Mouse (Mus musculus): ENCODE measurements at regions not wholly inside any gene's neighbourhood (a gene's known extent, or its start where the extent isn't known, plus 50 kb on each side); places are given as distances from the start of the nearest gene placed in this dataset.

DNA sequence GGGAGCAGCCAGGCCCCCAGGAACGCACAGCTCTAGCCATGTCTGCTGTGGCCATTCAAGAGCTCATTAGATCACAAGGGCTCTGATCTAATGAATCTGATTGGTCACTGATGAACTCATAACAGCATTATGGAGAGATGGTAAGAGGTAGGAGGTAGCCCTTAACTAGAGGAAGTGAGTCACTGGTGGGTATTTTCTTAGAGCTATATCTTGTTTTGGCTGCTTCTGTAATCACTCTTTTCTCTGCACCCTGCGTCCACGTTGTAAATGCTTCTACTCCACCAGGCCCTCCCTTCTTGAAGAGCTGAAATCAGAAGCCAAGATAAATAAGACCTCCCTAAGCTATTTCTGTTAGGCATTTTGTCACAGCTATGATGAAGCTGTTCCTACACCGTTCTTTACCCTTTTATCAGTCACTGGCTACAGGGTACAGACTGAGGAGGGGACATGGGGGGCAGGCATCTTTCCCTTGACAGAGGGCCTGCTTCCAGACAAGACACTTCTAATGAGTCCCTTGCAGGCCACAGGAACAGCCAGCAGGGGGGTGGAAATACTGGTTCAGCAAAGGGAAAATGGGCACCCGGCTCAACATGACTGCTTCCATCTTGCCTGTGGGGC is 412.1 kb downstream of the Pdcd6ip start:
- H3K27me3 ChIP-seq (replicated peaks; ENCODE audit: control insufficient read depth, insufficient read depth, low read length), result no peaks in the 10 kb centered on the region
- WGBS, result 62% methylated on average over 5 of the region's 5 CpGs
- no peak overlapping the region for H3K4me3 ChIP-seq (ENCODE audit: low read depth, low read length)
- ATAC-seq (ENCODE audit: low read depth) (no peak), DNase-seq (ENCODE audit: low spot score) (no peak)
- H3K9ac ChIP-seq (ENCODE audit: low read depth, low read length), result no peak overlapping the region
- H3K4me2 ChIP-seq (ENCODE audit: low read depth, low read length), result no peak overlapping the region
- H3K27ac ChIP-seq (replicated peaks; ENCODE audit: low read depth, low read length), result no peak overlapping the region
- no peaks in the 10 kb centered on the region for H3K4me1 ChIP-seq (ENCODE audit: control insufficient read depth, insufficient read depth, low read length)
- no peaks in the 10 kb centered on the region for H3K9me3 ChIP-seq (ENCODE audit: control insufficient read depth, low read length)
- no peaks in the 10 kb centered on the region for H3K36me3 ChIP-seq (ENCODE audit: control insufficient read depth, insufficient read depth, low read length)

DNA sequence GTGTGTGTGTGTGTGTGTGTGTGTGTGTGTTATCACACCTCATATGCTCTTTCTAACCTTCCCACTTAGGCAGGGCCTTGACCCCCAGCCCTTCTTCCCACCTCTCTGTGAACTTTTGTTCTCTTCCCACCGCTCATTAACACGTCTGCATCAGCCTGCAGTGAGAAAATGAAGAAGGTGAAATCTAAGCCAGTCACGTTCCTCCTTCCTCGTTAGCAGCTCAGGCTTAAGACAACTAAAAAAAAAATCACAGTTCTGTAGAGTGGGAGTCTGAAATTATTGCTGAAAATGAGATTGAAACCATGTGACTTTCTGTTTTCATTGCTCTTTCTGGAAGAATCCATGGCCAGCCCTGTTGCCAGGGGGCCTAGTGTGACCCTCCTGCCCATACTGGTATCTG is 420.7 kb downstream of the Pdcd6ip start:
- DNase-seq (ENCODE audit: low spot score) (no peak), ATAC-seq (ENCODE audit: low read depth) (no peak)
- no peak overlapping the region for H3K9ac ChIP-seq (ENCODE audit: low read depth, low read length)
- no peaks in the 10 kb centered on the region for H3K27me3 ChIP-seq (replicated peaks; ENCODE audit: control insufficient read depth, insufficient read depth, low read length)
- no peaks in the 10 kb centered on the region for H3K9me3 ChIP-seq (ENCODE audit: control insufficient read depth, low read length)
- no peaks in the 10 kb centered on the region for H3K36me3 ChIP-seq (ENCODE audit: control insufficient read depth, insufficient read depth, low read length)
- H3K4me3 ChIP-seq (ENCODE audit: low read depth, low read length), result no peak overlapping the region
- no peak overlapping the region for H3K27ac ChIP-seq (replicated peaks; ENCODE audit: low read depth, low read length)
- H3K4me2 ChIP-seq (ENCODE audit: low read depth, low read length), result no peak overlapping the region
- H3K4me1 ChIP-seq (ENCODE audit: control insufficient read depth, insufficient read depth, low read length), result no peaks in the 10 kb centered on the region
- WGBS, result 47% methylated on average over 4 of the region's 4 CpGs

DNA sequence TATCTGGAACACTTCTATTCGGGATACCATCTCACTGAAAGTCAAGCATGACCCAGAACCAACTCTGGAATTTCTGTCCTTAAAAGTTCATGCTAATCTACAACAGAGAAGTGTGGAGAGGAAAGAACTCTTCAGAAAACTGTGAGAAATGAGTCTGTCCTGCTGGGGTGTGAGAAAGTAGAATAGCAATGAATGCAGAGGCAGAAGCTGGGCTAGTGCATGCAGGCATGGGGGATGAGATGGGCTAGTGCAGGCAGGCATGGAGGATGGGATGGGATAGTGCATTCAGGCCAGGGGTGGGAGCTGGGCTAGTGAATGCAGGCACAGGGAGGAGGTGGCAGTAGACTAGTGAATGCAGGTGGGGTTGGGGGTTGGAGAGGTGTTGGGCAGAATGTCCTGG is 424.8 kb downstream of the Pdcd6ip start:
- Histone ChIP-seq H3K4me3 (ENCODE audit: low read depth, low read length) (no peak overlapping the region), H3K4me2 (ENCODE audit: low read depth, low read length) (no peak overlapping the region), H3K27ac (replicated peaks; ENCODE audit: low read depth, low read length) (no peak overlapping the region), H3K36me3 (ENCODE audit: control insufficient read depth, insufficient read depth, low read length) (no peaks in the 10 kb centered on the region), H3K9ac (ENCODE audit: low read depth, low read length) (no peak overlapping the region), H3K4me1 (ENCODE audit: control insufficient read depth, insufficient read depth, low read length) (no peaks in the 10 kb centered on the region), H3K27me3 (replicated peaks; ENCODE audit: control insufficient read depth, insufficient read depth, low read length) (no peaks in the 10 kb centered on the region), H3K9me3 (ENCODE audit: control insufficient read depth, low read length) (no peaks in the 10 kb centered on the region)
- no peak for ATAC-seq (ENCODE audit: low read depth)
- WGBS, result 71% methylated on average over 1 of the region's 1 CpGs
- no peak for DNase-seq (ENCODE audit: low spot score)

DNA sequence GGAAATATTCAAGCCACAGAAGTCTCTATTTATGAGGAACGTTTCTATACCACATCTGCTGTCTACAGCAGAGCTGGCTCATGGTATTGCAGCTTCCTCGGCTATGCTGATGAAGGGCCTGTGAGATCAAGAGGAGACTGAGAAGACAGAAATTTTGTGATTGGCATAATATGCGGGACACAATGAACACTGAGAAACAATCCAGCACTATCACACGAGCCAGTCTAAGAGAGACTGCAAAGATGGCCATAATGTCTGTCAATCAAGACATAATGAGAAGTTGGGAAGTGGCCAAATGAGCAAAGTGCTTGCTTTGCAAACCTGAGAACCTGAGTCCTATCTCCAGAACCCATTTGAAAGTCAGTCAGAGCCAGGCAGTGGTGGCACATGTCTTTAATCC is 437.5 kb downstream of the Pdcd6ip start:
- Histone ChIP-seq H3K9me3 (ENCODE audit: control insufficient read depth, low read length) (no peaks in the 10 kb centered on the region), H3K27me3 (replicated peaks; ENCODE audit: control insufficient read depth, insufficient read depth, low read length) (no peaks in the 10 kb centered on the region), H3K4me1 (ENCODE audit: control insufficient read depth, insufficient read depth, low read length) (no peaks in the 10 kb centered on the region), H3K4me3 (ENCODE audit: low read depth, low read length) (no peak overlapping the region), H3K36me3 (ENCODE audit: control insufficient read depth, insufficient read depth, low read length) (no peaks in the 10 kb centered on the region), H3K9ac (ENCODE audit: low read depth, low read length) (no peak overlapping the region), H3K4me2 (ENCODE audit: low read depth, low read length) (no peak overlapping the region), H3K27ac (replicated peaks; ENCODE audit: low read depth, low read length) (no peak overlapping the region)
- DNase-seq (ENCODE audit: low spot score), result no peak
- WGBS, result 77% methylated on average over 4 of the region's 4 CpGs
- ATAC-seq (ENCODE audit: low read depth), result no peak

DNA sequence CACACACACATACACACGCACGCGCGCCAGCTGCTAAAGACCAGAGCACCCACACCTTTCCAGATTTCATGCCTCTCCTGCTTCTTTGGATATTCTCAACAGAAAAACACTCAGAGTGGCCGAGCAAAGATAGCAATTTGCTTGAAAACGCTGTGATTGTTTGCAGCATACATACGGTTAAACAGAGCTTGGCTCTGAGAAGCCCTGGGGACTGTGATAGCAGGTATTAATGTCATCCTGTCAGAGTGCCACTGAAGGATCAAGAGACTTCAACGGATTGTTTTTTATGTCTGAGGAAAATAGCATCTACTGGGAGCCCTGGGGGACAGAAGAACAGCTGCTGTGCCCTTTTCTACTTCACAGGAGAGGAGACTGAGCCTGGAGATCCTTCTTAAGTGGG is 440.4 kb downstream of the Pdcd6ip start:
- Histone ChIP-seq H3K9ac (ENCODE audit: low read depth, low read length) (no peak overlapping the region), H3K27ac (replicated peaks; ENCODE audit: low read depth, low read length) (no peak overlapping the region), H3K36me3 (ENCODE audit: control insufficient read depth, insufficient read depth, low read length) (no peaks in the 10 kb centered on the region), H3K4me1 (ENCODE audit: control insufficient read depth, insufficient read depth, low read length) (no peaks in the 10 kb centered on the region), H3K4me2 (ENCODE audit: low read depth, low read length) (no peak overlapping the region), H3K27me3 (replicated peaks; ENCODE audit: control insufficient read depth, insufficient read depth, low read length) (no peaks in the 10 kb centered on the region), H3K9me3 (ENCODE audit: control insufficient read depth, low read length) (no peaks in the 10 kb centered on the region), H3K4me3 (ENCODE audit: low read depth, low read length) (no peak overlapping the region)
- DNase-seq (ENCODE audit: low spot score) (peak; percentile 9), ATAC-seq (ENCODE audit: low read depth) (no peak)
- 79% methylated on average over 8 of the region's 8 CpGs for WGBS

DNA sequence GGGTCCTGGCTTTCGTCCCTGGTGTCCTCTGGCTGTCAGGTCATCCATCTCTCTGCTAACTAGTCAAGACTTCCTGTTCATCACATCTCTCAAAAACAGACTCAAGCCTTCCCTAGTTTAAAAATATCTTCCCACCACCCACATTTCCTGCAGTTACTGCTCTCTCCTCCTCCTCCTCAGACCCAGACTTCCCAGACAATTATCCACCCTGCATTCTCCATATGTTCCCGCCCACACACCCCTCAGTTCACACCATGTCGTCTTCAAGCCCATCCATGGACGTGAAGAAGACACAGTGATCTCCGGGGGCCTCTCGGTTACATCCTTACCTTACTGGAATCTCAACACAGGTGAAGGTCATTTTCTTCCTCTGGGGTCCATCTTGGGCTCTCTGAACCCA is 444.4 kb downstream of the Pdcd6ip start:
- ATAC-seq (ENCODE audit: low read depth) (no peak), DNase-seq (ENCODE audit: low spot score) (no peak)
- Histone ChIP-seq H3K4me1 (ENCODE audit: control insufficient read depth, insufficient read depth, low read length) (no peaks in the 10 kb centered on the region), H3K9ac (ENCODE audit: low read depth, low read length) (no peak overlapping the region), H3K27me3 (replicated peaks; ENCODE audit: control insufficient read depth, insufficient read depth, low read length) (no peaks in the 10 kb centered on the region), H3K36me3 (ENCODE audit: control insufficient read depth, insufficient read depth, low read length) (no peaks in the 10 kb centered on the region), H3K4me3 (ENCODE audit: low read depth, low read length) (no peak overlapping the region), H3K4me2 (ENCODE audit: low read depth, low read length) (no peak overlapping the region), H3K27ac (replicated peaks; ENCODE audit: low read depth, low read length) (no peak overlapping the region), H3K9me3 (ENCODE audit: control insufficient read depth, low read length) (0 out of 2 replicates have a peak, but pooled peaks cover 5% of the 10 kb centered on the region)
- 79% methylated on average over 6 of the region's 6 CpGs for WGBS

DNA sequence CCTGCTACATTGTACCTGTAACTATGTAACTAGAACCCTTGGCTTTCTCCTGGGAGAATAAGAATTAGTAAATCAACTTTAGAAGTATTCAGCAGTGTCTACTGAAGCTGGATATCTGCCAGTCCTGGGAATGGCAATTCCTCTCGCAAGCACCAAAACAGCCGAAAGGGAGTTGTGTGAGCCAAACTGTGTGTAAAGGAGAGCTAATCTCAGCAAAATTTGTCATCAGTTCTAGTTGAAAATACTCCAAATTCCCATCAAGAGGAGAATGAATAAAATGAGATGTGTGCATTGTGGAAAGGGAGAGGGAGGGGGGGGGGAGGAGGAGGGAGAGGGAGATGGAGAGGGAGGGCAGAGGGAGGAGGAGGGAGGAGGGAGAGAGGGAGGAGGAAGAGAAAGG is 447.8 kb downstream of the Pdcd6ip start:
- Histone ChIP-seq H3K36me3 (ENCODE audit: control insufficient read depth, insufficient read depth, low read length) (no peaks in the 10 kb centered on the region), H3K4me3 (ENCODE audit: low read depth, low read length) (no peak overlapping the region), H3K4me2 (ENCODE audit: low read depth, low read length) (no peak overlapping the region), H3K9ac (ENCODE audit: low read depth, low read length) (no peak overlapping the region), H3K27me3 (replicated peaks; ENCODE audit: control insufficient read depth, insufficient read depth, low read length) (no peaks in the 10 kb centered on the region), H3K4me1 (ENCODE audit: control insufficient read depth, insufficient read depth, low read length) (no peaks in the 10 kb centered on the region), H3K9me3 (ENCODE audit: control insufficient read depth, low read length) (0 out of 2 replicates have a peak, but pooled peaks cover 10% of the 10 kb centered on the region), H3K27ac (replicated peaks; ENCODE audit: low read depth, low read length) (no peak overlapping the region)
- DNase-seq (ENCODE audit: low spot score), result no peak
- 82% methylated on average over 2 of the region's 2 CpGs for WGBS
- ATAC-seq (ENCODE audit: low read depth), result no peak

DNA sequence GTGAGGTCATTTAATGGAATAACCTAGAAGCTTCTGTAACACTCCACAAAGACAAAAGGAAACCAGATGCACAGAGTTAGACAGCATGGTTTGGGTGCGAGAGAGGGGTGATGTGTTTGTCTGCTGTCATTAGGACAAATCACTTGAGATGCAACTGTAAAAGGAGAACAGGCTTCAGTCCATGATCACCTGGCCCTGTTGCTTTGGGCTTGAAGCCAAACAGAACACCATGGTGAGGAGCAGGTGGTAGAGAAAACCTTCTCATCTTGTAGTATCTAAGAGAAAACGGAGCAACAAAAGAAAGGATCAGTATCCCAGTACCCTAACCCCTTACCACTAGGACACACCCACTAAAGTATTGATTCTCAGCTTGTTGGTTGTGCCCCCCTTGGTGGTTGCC is 449.5 kb downstream of the Pdcd6ip start:
- H3K36me3 ChIP-seq (ENCODE audit: control insufficient read depth, insufficient read depth, low read length), result no peaks in the 10 kb centered on the region
- no peaks in the 10 kb centered on the region for H3K27me3 ChIP-seq (replicated peaks; ENCODE audit: control insufficient read depth, insufficient read depth, low read length)
- H3K9me3 ChIP-seq (ENCODE audit: control insufficient read depth, low read length), result 0 out of 2 replicates have a peak, but pooled peaks cover 13% of the 10 kb centered on the region
- H3K9ac ChIP-seq (ENCODE audit: low read depth, low read length), result no peak overlapping the region
- DNase-seq (ENCODE audit: low spot score) (no peak), ATAC-seq (ENCODE audit: low read depth) (no peak)
- H3K4me1 ChIP-seq (ENCODE audit: control insufficient read depth, insufficient read depth, low read length), result no peaks in the 10 kb centered on the region
- WGBS, result 82% methylated on average over 2 of the region's 2 CpGs
- H3K4me2 ChIP-seq (ENCODE audit: low read depth, low read length), result no peak overlapping the region
- H3K27ac ChIP-seq (replicated peaks; ENCODE audit: low read depth, low read length), result no peak overlapping the region
- no peak overlapping the region for H3K4me3 ChIP-seq (ENCODE audit: low read depth, low read length)

DNA sequence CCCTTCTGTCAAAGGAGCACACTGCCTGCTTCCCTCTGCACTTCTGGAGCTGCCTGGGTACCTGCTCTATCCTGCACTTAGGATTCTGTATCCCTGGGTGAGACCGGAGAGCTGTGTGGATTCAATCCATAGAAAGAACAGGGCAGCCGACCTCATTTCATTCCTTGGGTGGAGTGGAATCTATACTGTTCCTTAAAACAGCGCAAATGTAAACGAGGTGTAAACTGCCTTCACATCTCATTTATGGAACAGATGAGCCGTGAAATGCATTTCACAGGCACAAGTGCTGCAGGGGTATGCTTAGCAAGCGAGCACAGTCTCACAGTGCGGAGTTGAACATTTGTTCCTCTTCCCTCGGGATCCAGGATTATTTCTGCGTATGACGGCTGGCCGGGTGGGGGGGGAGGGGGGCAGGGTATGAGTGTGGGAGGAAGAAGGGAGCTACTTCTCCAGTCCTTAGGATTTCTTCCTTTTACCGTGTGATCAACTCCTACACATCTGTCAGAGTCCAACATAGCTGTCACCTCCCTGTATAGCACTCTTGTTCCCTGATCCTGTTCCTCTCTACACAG is 459.3 kb downstream of the Pdcd6ip start:
- ATAC-seq (ENCODE audit: low read depth), result peak; percentile 50; the same call in 1 of the 2 replicates

More for the DNA sequence above, 459.3 kb downstream of the Pdcd6ip start:
- H3K9me3 ChIP-seq (ENCODE audit: control insufficient read depth, low read length), result no peaks in the 10 kb centered on the region
- H3K27me3 ChIP-seq (replicated peaks; ENCODE audit: control insufficient read depth, insufficient read depth, low read length), result no peaks in the 10 kb centered on the region
- peak; percentile 65 for DNase-seq (ENCODE audit: low spot score)
- no peaks in the 10 kb centered on the region for H3K36me3 ChIP-seq (ENCODE audit: control insufficient read depth, insufficient read depth, low read length)
- H3K9ac ChIP-seq (ENCODE audit: low read depth, low read length), result no peak overlapping the region
- no peak overlapping the region for H3K4me2 ChIP-seq (ENCODE audit: low read depth, low read length)
- no peak overlapping the region for H3K27ac ChIP-seq (replicated peaks; ENCODE audit: low read depth, low read length)
- 54% methylated on average over 10 of the region's 12 CpGs for WGBS
- H3K4me3 ChIP-seq (ENCODE audit: low read depth, low read length), result no peak overlapping the region
- H3K4me1 ChIP-seq (ENCODE audit: control insufficient read depth, insufficient read depth, low read length), result no peaks in the 10 kb centered on the region
